Mouse (Mus musculus) small intestine, adult 2 months (tissue): Measurements from ENCODE around the gene Denr.

ENCODE experiments used
- CTCF ChIP-seq: fragments of 200-500 bp; IDR thresholded peaks from 2 replicates; pipeline ENCODE4 v1.5.1; 2012; ENCODE audit warnings: low read depth, mild to moderate bottlenecking, control low read depth, inconsistent platforms, low read length, moderate library complexity, mixed read lengths; ENCODE audit not compliant: insufficient replicate concordance, insufficient read length; ENCODE audit errors: extremely low read depth
- POLR2A ChIP-seq: fragments of 200-500 bp; IDR thresholded peaks from 2 replicates; pipeline ENCODE4 v1.6.1; 2012; ENCODE audit warnings: low read depth, mild to moderate bottlenecking, control low read depth, inconsistent platforms, low read length, moderate library complexity

GRCm38 (mm10) chr5:123972453-123972852, 65.5 kb downstream of the Denr start:
- TF ChIP-seq CTCF (no peak), POLR2A (no peak)
